Comparison of ENCODE assay signal across 8 mouse cellular contexts in genomic region chr3:105052937-105053697, GRCm38 (mm10). TPM values are rescaled to one million over a fixed set of nuclear protein-coding genes. Genes with fewer than 3 reads are reported as not detected.
DNase-seq lines count a peak whose midpoint lies in the region; ATAC-seq and TF ChIP-seq lines count a peak whose summit lies in the region.

Gene Cttnbp2nl (minus strand): TSS chr3:105053146.

- peak within 1 kb of the TSS; percentile 79 for H3K4me2 ChIP-seq in lung, embryonic 16.5 days (ENCODE audit: low read depth, low read length)

- 1% methylated on average over 31 of the region's 31 CpGs for WGBS in lung, embryonic 16.5 days

- in situ Hi-C loops in ES-E14 (cut with MboI; ENCODE audit: low sequenced_read_pairs in 2 of 2, unreplicated experiment in 2 of 2) = loop anchor here (10.0 to 25.0 kb wide), 3 partner anchors 58 to 291 kb away; no protein-coding TSS in a partner anchor

- H3K27me3 ChIP-seq in lung, embryonic 16.5 days (ENCODE audit: control insufficient read depth, insufficient read depth, low read depth, low read length) = no peaks in the 10 kb centered on the region

- peak; percentile 93 to 94 for ATAC-seq in hematopoietic stem cell, adult 5-6 weeks (replicated peaks in 1 of 2; ENCODE audit: insufficient read depth in 1 of 2, low FRiP score in 2 of 2, low TSS enrichment in 1 of 2, low read depth in 1 of 2, poor library complexity in 2 of 2, severe bottlenecking in 2 of 2)
- peak; percentile 97 for ATAC-seq in lung, embryonic 16.5 days (ENCODE audit: low read depth)

- H3K4me3 ChIP-seq in ES-E14 (ENCODE audit: insufficient read depth in 1 of 2, low read depth in 1 of 2, low read length in 2 of 2, poor library complexity in 1 of 2, severe bottlenecking in 1 of 2) = peak within 1 kb of the TSS; percentile 85 to 94
- peak within 1 kb of the TSS; percentile 81 for H3K4me3 ChIP-seq in lung, embryonic 16.5 days (ENCODE audit: low read length)

- no peak within 1 kb of the TSS; the same call in 1 of the 2 replicates for H3K27ac ChIP-seq in ES-E14 (ENCODE audit: insufficient read depth, low read depth, low read length, poor library complexity, severe bottlenecking)
- peak within 1 kb of the TSS; percentile 94 for H3K27ac ChIP-seq in lung, embryonic 16.5 days (ENCODE audit: low read length)

- no peaks in the 10 kb centered on the region for H3K36me3 ChIP-seq in ES-E14 (ENCODE audit: control insufficient read depth, insufficient read depth, low read length, poor library complexity, severe bottlenecking)
- H3K36me3 ChIP-seq in lung, embryonic 16.5 days (ENCODE audit: control insufficient read depth, insufficient read depth, low read length) = no peaks in the 10 kb centered on the region

- DNase-seq in ES-E14 (ENCODE audit: low read depth, low spot score) = peak; percentile 97
- peak; percentile 99 for DNase-seq in cerebellum, adult 11-12 months
- DNase-seq in forelimb bud, embryonic 11.5 days (ENCODE audit: low read depth, low spot score) = peak; percentile 99
- peak; percentile 93 for DNase-seq in layer of hippocampus, adult 9-10 months (ENCODE audit: low spot score)
- DNase-seq in ovary, postnatal 14 days (ENCODE audit: low spot score) = peak; percentile 98
- peak; percentile 92 for DNase-seq in thymus, postnatal 14 days

- no peaks in the 10 kb centered on the region for H3K9me3 ChIP-seq in ES-E14 (ENCODE audit: control insufficient read depth, insufficient read depth, low read depth, low read length)
- H3K9me3 ChIP-seq in lung, embryonic 16.5 days (ENCODE audit: control insufficient read depth, low read length) = no peaks in the 10 kb centered on the region

- H3K4me1 ChIP-seq in ES-E14 (ENCODE audit: control insufficient read depth in 2 of 2, insufficient read depth in 2 of 2, low read length in 2 of 2, poor library complexity in 1 of 2) = peaks cover 2 to 12% of the 10 kb centered on the region in 2 experiments; a peak in 1 of 4 replicates
- peaks cover 31% of the 10 kb centered on the region for H3K4me1 ChIP-seq in lung, embryonic 16.5 days (replicated peaks; ENCODE audit: control insufficient read depth, insufficient read depth, low read length)

- peak within 1 kb of the TSS; percentile 90 for H3K9ac ChIP-seq in ES-E14 (ENCODE audit: insufficient read depth, low read depth, low read length, poor library complexity, severe bottlenecking)
- peak within 1 kb of the TSS; percentile 84 for H3K9ac ChIP-seq in lung, embryonic 16.5 days (ENCODE audit: low read length)

TF ChIP-seq in ES-E14, 5 proteins besides CTCF, POLR2A, EP300 and RAD21:
- TF ChIP-seq CHD2 (IDR thresholded peaks at IDR 0.05; ENCODE audit: low read depth, low read length) (peak; percentile 82), MAFK (IDR thresholded peaks at IDR 0.05; ENCODE audit: insufficient read depth, low read depth, low read length) (no peak)
TF ChIP-seq in ES-E14: peak in this region for 1.

RNA-seq across cellular contexts. Expression of gene Cttnbp2nl, which starts in this region (rescaled TPM):
- total RNA-seq in ES-E14 (2012; rRNA removed) = 10.1 and 13.5 TPM in 2 replicates
- 0.35 and 0.81 TPM in 2 replicates for total RNA-seq in hematopoietic stem cell, adult 5-6 weeks (2017)
- polyA plus RNA-seq in lung, embryonic 16.5 days (2015; fragmentation: Nextera tagmentation; extraction: Ambion mirVana) = 36.3 and 38.2 TPM in 2 replicates

Comparison
In these comparisons a context has a peak if more than half of its experiments do, and no peak if none do; other contexts are left out.
1. Peak in ATAC-seq in hematopoietic stem cell, adult 5-6 weeks; RNA of the gene not detected or under 1 TPM.